Mouse (Mus musculus) cerebellum, adult 9-11 months (tissue): Measurements from ENCODE around the gene Zic2.

Experiments used
- DNase-seq: peaks from one replicate; pipeline ENCODE4 v3.0.0; 2022

Zic2 gene

GRCm38 (mm10) chr14:122477971-122478573 lies 2.8 kb downstream of the Zic2 start:
- peak; percentile 19 for DNase-seq

- peak; percentile 68 for DNase-seq
Measured at GRCm38 (mm10) chr14:122478574-122479011, 3.4 kb downstream of the Zic2 start.

DNA sequence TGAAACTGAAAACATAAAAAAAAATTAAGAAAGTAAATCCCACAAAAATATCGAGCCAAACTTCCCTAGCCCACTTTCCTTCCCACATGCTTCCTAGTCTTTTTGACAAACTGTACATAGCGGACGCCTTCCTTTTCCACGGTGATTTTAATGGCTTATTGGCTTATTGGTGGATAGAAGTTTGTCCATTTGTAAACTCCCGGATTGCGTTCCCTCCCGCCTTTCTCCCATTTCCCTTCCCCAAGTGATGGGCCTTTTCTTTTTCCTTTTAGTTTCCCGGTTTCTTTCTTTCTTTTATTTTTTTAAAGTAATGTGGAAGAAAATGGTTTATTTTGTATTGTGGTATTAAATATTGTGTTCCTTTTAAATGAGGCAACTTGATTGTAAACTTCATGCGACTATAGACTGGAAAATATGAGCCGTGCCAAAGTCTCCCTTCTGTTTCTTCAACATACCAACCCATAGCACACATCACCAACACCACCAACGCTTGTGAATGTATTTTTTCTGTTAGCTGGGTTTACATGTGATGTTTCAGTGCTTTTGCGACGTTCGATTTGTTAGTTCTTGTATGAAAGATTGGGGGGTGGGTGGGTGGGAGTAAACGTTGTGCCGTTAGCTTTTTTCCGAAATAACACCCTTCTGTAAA lies 4.3 kb downstream of the Zic2 start:
- peak; percentile 14 for DNase-seq

DNA sequence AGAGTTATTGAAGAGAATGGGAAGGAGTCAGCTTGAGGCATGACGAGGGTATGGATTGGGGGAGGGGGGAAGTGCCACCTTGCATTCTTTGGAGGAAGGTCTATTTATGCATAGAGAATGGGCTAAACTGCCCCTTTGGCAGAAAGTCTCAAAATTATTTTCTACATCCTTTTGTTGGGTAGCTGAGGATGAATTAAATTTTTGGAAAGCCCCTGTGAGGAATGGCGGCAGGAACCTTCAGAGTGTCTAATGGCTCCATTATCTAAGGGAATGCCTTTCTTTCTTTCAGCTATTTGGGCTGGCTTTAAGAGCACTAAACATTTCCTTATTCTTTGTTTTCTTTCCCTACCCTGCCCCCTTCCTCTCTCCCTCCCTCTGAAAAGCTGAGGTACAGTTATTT lies 5.1 kb downstream of the Zic2 start:
- DNase-seq = peak; percentile 31

DNA sequence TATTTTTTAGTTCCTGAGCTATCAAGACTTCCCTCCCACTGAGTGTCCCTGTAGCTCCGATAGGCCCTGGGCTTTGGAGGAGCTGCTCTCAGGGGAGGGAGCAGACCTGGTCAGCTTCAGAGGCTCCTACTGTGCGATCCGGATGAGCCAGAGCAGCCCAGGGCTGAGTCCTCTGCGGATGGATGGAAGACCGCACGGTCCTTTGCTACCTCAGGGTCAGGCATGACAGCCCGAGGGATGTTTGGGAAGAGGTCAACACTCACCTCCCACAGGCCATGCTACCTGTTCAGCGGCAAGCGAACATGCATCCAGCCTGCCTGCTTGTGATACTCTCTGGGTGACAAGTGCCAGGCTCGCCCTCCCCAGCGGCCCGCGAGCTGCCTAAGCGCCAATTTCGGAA lies 5.9 kb downstream of the Zic2 start:
- DNase-seq = peak; percentile 69

DNA sequence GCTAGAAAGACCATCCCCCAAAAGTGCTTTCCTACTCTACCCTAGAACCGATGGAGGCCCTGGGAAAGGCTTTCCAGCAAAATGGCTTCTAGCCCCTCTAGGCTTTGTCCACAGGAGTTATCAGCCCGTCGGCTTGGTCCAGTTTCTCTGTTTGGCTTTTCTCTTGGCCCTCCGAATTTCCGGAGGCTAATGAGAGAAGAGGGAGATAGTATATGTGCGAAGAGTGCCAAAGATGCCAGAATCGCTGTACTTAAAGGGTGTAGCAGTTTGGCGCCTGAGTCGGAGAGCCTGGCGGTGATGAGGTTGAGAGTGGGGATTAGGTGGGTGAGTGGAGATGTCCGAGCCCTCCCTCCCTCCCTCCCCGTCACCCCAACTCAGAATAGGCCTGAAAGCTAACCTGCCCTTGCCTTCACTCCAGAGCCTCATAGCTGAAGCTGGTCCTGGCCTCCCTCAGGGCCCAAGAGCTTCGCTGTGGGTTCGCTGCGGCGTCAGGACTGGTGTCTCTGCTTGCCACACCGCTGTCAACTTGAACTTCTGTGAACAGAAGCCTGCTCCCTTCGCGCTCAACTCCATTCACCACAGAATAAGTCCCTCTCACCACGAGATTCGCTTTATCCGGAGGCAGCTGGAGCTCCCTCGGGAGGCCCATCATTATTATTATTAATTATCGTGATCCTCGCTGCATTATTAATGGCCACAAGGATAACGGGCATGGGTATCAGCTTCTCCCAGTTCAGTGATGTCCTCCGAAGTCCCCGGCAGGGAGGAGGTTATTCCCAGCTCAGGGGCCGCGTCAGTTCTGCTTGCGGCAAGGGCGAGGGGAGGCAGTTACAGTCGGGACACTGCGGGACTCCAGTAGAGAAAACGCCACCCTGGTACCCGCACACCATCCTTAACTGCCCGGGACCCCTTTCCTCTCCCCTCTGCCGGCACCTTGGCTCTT lies 7.1 kb downstream of the Zic2 start:
- DNase-seq = peak; percentile 65

- no peak for DNase-seq
Measured at GRCm38 (mm10) chr14:122483024-122483385, 7.8 kb downstream of the Zic2 start.

GRCm38 (mm10) chr14:122483556-122484421 lies 8.6 kb downstream of the Zic2 start:
- peak; percentile 91 for DNase-seq

GRCm38 (mm10) chr14:122484458-122484843 lies 9.2 kb downstream of the Zic2 start:
- no peak for DNase-seq

DNA sequence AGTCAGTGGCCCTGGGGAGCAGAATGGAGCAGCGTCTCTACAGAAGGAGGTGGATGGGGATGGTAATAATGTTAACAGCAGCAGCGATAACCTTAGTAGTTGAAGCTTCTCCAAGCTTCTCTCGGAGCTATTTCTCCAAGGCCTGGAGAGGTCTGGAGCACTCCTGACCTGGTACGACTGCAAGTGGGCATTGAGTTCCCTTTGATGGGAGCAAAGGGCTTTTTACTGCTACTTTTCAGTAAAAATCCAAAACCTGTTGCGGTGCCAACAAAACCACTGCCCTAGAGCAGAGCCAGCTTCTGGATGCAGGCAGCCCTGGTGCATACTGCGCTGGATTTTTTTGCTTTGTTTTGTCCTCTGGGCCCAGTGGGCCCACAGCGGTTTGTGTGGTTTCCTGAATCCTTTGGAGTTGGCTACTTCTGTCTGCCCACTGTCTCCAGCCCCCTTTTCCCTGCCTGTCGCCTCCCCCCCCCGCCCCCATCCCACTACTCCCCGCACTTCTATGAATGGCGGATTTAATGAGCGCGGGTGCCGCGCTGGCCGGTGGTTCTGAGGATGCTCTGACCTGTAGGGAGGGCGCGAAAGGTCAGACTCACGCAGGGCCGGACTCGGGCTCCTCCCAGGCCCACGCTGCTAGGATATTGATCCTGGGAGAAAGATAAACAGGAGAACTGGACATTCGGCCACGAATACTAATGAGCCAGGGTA lies 9.8 kb downstream of the Zic2 start:
- peak; percentile 74 for DNase-seq

- DNase-seq = peak; percentile 45
Measured at GRCm38 (mm10) chr14:122485635-122486181, 10.5 kb downstream of the Zic2 start.

DNA sequence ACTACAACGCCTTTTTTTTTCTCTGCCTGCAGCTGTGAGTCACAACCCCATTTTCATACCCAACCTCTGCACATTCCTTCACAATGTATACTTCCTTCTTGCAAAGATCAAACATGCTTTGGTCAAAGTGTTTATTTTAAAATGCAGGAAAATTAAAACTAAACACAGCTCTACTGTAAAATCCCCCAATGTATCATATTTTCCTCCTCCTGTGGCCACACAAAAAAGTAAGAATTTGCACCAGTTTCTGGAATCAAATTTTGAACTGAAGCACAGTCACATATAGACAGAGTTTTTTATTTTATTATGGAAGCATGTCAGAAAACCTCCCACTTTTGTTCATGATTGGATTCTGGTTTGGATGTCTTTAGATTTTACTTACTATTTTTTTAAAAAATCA lies 11.4 kb downstream of the Zic2 start:
- DNase-seq = peak; percentile 6

DNA sequence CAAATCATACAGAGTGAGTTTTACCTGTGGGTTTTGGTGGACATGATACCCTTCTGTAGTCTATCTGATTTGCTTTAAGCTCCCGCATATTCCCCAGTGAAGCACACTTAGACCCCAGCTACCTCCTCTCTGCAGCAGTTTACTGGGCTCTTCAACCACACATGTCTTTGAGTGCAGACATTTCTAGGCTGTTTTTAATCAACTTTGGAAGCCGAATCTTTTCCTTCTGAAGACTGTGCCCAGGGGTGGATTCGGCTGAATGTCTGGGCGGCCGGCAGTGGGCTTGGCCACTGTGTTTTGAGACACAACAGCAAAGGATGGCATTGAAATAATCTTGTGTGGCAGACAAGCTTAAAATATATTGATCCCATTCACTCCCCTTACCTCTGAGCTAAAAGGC lies 12.1 kb downstream of the Zic2 start:
- DNase-seq = peak; percentile 34

DNA sequence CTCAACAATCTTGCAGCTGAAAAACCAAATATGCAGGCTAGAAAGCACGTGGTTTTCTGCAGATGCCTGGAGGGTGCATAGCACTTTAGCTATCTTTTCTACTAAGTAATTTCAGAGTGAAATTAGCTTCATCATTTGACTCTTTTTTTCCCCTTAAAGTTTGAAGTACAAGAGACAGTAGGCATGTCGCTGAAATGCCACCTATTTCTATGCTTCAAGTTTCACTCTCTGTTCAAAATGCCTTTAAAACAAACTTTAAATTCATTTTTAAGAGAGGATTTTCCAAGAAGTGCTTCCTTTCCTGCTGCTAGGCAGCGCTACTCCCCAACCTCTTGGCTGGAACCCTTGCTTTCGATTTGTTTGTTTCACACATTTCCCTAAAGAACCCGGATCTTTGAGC lies 13.8 kb downstream of the Zic2 start:
- DNase-seq = peak; percentile 35

DNA sequence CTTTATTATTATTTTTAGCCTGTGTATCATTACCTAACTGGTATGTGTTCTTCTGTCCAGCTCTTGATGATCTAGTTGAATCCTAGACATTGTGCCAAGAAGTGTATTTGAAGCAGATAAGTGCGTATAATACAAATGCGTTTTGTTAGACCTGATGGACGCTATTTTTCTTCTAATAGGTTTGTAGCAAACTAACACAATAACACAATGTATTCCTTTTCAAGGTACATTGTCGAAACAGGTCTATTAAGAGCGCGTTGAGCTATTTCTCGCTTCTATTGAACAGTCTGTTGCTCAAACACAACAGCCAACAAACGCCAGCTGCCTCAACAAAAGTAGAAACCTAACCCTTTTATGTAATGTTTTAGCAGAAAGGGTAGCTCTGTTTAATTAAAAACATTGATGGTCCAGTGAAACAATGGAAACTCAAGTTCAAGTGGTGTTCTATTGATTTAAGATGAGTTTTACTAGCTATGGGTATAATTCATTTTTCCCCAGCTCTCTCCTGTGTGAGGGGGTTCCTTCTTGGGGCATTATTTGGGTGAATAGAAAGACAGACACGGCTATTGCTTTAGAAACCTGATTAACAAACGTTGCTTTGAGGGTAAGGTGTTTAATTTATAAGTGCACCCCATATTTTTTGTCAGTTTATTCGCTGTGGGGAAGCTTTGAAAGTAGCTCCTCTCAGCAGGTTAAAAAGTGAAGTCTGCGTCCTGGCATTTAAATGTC lies 14.6 kb downstream of the Zic2 start:
- peak; percentile 55 for DNase-seq

DNA sequence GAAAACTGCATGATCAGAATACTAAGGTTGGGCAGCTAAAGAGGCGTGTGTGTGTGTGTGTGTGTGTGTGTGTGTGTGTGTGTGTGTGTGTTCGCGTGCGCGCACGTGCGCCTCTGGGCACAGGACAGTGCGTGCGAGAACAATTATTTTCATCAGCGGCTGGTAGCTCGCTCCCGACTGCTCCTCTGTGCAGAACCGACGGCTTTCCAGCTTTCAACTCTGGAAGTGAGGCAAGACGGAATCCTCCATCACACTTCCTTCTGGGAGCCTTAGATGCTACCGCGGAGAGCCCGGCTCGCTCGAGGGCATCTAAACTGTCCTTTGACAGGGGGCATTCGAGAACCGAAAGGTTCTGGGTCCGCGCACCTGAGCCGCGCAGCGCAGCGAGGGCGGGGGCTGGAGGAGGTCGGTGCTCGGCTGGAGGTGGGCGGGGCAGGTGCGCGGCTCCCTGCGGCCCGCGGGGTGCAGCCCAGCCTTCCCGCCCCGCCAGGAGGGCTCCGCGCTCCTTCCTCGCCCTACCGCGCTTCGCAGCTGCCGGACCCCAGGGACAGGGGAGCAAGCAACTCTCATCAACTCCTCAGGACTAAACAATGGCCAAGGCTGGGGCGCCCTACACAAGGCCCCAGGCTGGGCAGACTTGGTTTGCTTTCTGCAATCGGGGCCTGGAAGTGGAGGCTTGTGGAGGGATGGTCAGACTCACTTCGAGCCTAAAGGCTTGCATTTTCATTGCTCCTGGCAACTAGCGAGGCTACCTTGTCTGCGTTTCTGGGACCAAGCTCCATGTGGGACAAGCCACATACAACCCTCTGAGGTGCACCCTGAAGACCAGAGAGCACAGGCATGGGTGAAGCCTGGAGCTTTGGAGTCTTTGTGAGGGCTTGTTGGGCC lies 15.4 kb downstream of the Zic2 start, which contains the start of gene Gm10837:
Gene Gm10837, plus strand, starts transcription at position 146 of the 888 bp plus-strand sequence.
- DNase-seq = peak; percentile 77

DNA sequence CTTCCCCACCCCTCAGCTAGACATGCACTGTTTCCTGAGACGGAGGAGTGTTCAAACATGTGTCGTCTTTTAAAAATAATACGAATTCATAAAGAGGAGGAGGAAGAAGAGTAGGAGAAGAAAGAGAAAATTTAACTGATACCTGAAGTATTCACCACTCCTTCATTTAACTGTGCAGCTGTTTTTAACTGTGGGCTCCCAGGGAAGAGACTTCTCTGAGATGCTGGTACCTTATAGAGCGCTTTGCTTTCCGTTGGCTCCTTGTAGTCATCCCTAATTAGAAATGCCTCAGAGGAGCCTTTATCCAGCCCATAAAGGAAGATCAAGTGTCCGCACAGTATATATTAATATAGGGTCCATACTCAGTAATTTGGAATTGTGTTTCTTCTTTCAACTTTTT lies 16.3 kb downstream of the Zic2 start:
- peak; percentile 13 for DNase-seq

GRCm38 (mm10) chr14:122492015-122492414 lies 16.8 kb downstream of the Zic2 start:
- no peak for DNase-seq

- no peak for DNase-seq
Measured at GRCm38 (mm10) chr14:122509058-122509457, 33.8 kb downstream of the Zic2 start.

DNA sequence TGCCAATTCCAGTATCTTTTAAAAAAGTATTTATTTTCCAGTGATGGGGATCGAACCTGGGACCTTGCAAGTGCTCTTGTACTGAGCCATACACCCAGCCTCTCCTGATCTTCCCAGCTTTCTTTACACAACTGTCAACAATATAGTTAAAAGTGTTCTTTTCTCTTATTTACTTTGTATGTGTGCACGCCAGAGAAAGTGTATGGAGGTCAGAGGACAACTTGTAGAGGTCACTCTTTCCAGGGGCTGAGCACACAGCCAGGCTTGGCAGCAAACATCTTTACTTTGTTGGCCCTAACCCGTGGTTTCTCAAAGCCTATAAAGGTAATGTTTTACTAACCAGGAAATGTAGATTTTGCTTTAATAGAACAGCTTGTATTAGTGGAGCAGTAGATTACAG lies 36.3 kb downstream of the Zic2 start:
- DNase-seq = no peak
